Mouse (Mus musculus): Measurements from ENCODE around the gene 1700012B07Rik.

GRCm38 (mm10) chr11:109872056-109872455 is 44.2 kb upstream of the 1700012B07Rik start:
- TF ChIP-seq CTCF (IDR thresholded peaks at IDR 0.05; ENCODE audit: extremely low read depth, insufficient read length, insufficient replicate concordance, low read depth, low read length) (no peak), POLR2A (IDR thresholded peaks at IDR 0.05; ENCODE audit: low read depth, low read length) (no peak)
